Mouse (Mus musculus): ENCODE results near the gene Rabgef1. TPM values are rescaled to one million over a fixed set of nuclear protein-coding genes. Genes with fewer than 3 reads are reported as not detected.

The Rabgef1 gene
- polyA plus RNA-seq (2015; fragmentation: Nextera tagmentation; extraction: Ambion mirVana) = 33.0 and 33.9 TPM in 2 replicates

GRCm38 (mm10) chr5:130171423-130171954 lies at the start of gene Rabgef1:
Rabgef1 (plus strand) TSS chr5:130171798.

GRCm38 (mm10) chr5:130144334-130145312 lies 27.0 kb upstream of the Rabgef1 start, which contains the start of gene Kctd7:
Kctd7 (plus strand) TSS chr5:130144861.

GRCm38 (mm10) chr5:130216781-130217180 lies 45.2 kb downstream of the Rabgef1 start, which contains the start of gene Tmem248:
Tmem248 (plus strand) TSS chr5:130217081.

DNA sequence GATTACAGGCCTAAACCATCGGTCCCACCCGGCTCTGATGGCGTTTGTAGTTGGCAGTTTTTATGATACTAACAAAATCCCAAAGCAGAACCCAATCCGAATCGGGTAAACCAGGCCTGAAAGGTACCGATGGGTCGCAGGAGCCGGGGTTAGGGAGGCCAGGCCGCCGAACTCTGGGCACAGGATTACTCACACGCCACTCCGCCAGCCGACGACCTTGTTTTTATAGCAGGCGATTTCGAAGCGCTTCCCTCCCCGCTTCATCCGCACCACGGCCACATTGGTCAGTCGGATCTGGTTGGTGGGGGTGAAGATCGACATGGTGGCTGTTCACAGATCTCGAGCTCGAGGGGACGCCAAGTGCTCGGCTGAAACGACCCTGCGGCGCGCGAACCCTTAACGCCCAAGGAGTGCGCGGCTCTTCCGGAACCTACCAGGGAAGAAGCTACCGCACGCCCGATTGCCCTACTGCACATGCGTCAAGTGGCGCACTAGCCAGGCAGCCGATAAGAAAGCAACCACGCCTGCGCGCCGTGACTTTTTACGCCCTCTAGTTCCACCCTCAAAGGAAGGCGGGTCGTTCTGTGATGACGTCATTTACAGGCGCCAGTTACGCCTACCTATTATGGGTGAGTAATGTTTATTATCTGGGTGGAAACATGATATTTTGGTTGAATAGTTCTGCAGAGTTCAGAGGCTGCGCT lies 83.6 kb downstream of the Rabgef1 start, which contains the start of the genes Sbds and Tyw1:
TSS of gene Sbds (minus strand) at position 514 of the 704 bp plus-strand sequence.
TSS of gene Tyw1 (plus strand) at position 603 of the 704 bp plus-strand sequence.

Other genes starting within 250 kb of the Rabgef1 start
- 23.7 and 27.3 TPM in 2 replicates for gene Vkorc1l1, start 229.8 kb upstream of the Rabgef1 start, polyA plus RNA-seq (2015; fragmentation: Nextera tagmentation; extraction: Ambion mirVana)
- 47.1 and 55.4 TPM in 2 replicates for gene Gusb, start 168.7 kb upstream of the Rabgef1 start, polyA plus RNA-seq (2015; fragmentation: Nextera tagmentation; extraction: Ambion mirVana)
- 16.9 and 17.3 TPM in 2 replicates for gene Asl, start 142.6 kb upstream of the Rabgef1 start, polyA plus RNA-seq (2015; fragmentation: Nextera tagmentation; extraction: Ambion mirVana)
- gene Crcp, start 142.5 kb upstream of the Rabgef1 start, polyA plus RNA-seq (2015; fragmentation: Nextera tagmentation; extraction: Ambion mirVana) = 27.9 and 29.0 TPM in 2 replicates
- gene Tpst1, start 98.5 kb upstream of the Rabgef1 start, polyA plus RNA-seq (2015; fragmentation: Nextera tagmentation; extraction: Ambion mirVana) = 26.4 and 30.5 TPM in 2 replicates
- 8.4 and 9.7 TPM in 2 replicates for gene Kctd7, start 26.9 kb upstream of the Rabgef1 start, polyA plus RNA-seq (2015; fragmentation: Nextera tagmentation; extraction: Ambion mirVana)
- gene Tmem248, start 45.3 kb downstream of the Rabgef1 start, polyA plus RNA-seq (2015; fragmentation: Nextera tagmentation; extraction: Ambion mirVana) = 28.3 and 30.7 TPM in 2 replicates
- gene Sbds, start 83.7 kb downstream of the Rabgef1 start, polyA plus RNA-seq (2015; fragmentation: Nextera tagmentation; extraction: Ambion mirVana) = 68.4 and 76.1 TPM in 2 replicates
- gene Tyw1, start 83.8 kb downstream of the Rabgef1 start, polyA plus RNA-seq (2015; fragmentation: Nextera tagmentation; extraction: Ambion mirVana) = 15.4 and 16.5 TPM in 2 replicates
- gene Caln1, start 197.7 kb downstream of the Rabgef1 start, polyA plus RNA-seq (2015; fragmentation: Nextera tagmentation; extraction: Ambion mirVana) = not detected in 2 replicates
- not detected in 2 replicates for gene A330070K13Rik, start 212.8 kb downstream of the Rabgef1 start, polyA plus RNA-seq (2015; fragmentation: Nextera tagmentation; extraction: Ambion mirVana)

Measured in spleen, postnatal 0 days (tissue).